Mouse (Mus musculus) limb, embryonic 11.5 days (tissue): ENCODE measurements at regions not wholly inside any gene's neighbourhood (a gene's known extent, or its start where the extent isn't known, plus 50 kb on each side); places are given as distances from the start of the nearest gene placed in this dataset.

ENCODE experiments used
- ATAC-seq: fragments of 200-750 bp; cut with Nextera tagmentation; 2 replicates; pipeline ENCODE4 v1.8.0; 2017; ENCODE audit warnings: low read depth; ENCODE audit not compliant: insufficient number of reproducible peaks, low FRiP score, low TSS enrichment
- DNase-seq: peaks from one replicate; pipeline ENCODE4 v3.0.0-alpha.2; 2015; ENCODE audit warnings: low spot score
- H3K27ac ChIP-seq: fragments of 300-500 bp; sonication (generic); replicated peaks from 2 replicates; pipeline ENCODE4 v1.5.1; 2014; ENCODE audit warnings: low read depth, mild to moderate bottlenecking, low read length
- H3K27me3 ChIP-seq: fragments of 300-500 bp; sonication (generic); 2 replicates; pipeline ENCODE4 v1.6.1; 2014; ENCODE audit warnings: mild to moderate bottlenecking, low read length, mixed read lengths; ENCODE audit not compliant: control insufficient read depth, insufficient read depth
- H3K36me3 ChIP-seq: fragments of 300-500 bp; sonication (generic); 2 replicates; pipeline ENCODE4 v1.6.1; 2014; ENCODE audit warnings: mild to moderate bottlenecking, low read length, moderate library complexity, mixed read lengths; ENCODE audit not compliant: control insufficient read depth, insufficient read depth
- H3K4me1 ChIP-seq: fragments of 300-500 bp; sonication (generic); 2 replicates; pipeline ENCODE4 v1.6.1; 2014; ENCODE audit warnings: low read length, mixed read lengths; ENCODE audit not compliant: control insufficient read depth, insufficient read depth
- H3K4me2 ChIP-seq: fragments of 300-500 bp; sonication (generic); 2 replicates; pipeline ENCODE4 v1.6.1; 2014; ENCODE audit warnings: low read depth, mild to moderate bottlenecking, moderate library complexity; ENCODE audit not compliant: severe bottlenecking
- H3K4me3 ChIP-seq: fragments of 300-500 bp; sonication (generic); 2 replicates; pipeline ENCODE4 v1.5.1; 2014; ENCODE audit warnings: low read depth, low read length
- H3K9ac ChIP-seq: fragments of 300-500 bp; sonication (generic); 2 replicates; pipeline ENCODE4 v1.6.1; 2014; ENCODE audit warnings: mild to moderate bottlenecking, low read length
- H3K9me3 ChIP-seq: fragments of 300-500 bp; sonication (generic); 2 replicates; pipeline ENCODE4 v1.6.1; 2016; ENCODE audit warnings: low read length; ENCODE audit not compliant: control insufficient read depth
- WGBS: fragments of 180-500 bp; shearing (Covaris S2); extraction: QIAGEN DNeasy Blood & Tissue Kit; methylation state at CpG from one replicate; pipeline ENCODE4 v1.1.7; 2014; 5-methylcytosine and 5-hydroxymethylcytosine counted together

DNA sequence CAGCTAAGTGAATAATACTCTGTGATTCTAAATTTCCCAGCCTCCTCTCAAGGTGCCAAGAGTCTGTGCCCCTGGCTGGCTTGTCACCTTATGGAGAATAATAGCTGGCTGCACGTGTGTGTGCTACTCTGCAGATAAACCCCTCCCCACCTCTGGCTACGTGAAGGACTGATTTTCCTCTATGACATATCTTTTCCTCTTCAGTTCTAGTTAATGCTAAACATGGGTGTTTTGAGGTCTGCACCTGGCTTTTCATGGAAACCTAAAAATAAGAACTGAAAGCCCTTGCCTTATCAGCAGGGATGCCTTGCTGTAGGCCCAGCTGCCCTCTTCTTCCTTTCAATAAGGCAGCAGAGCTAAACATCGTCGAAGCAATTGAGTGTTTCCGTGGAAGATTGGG, 321.5 kb downstream of the Gadd45g start:
- Histone ChIP-seq H3K9ac (no peak overlapping the region), H3K27me3 (no peaks in the 10 kb centered on the region), H3K9me3 (no peaks in the 10 kb centered on the region), H3K36me3 (no peaks in the 10 kb centered on the region), H3K4me2 (no peak overlapping the region), H3K27ac (no peak overlapping the region), H3K4me1 (no peaks in the 10 kb centered on the region), H3K4me3 (no peak overlapping the region)
- 82% methylated on average over 5 of the region's 5 CpGs for whole genome bisulfite sequencing
- DNase-seq, result no peak
- ATAC-seq, result no peak

DNA sequence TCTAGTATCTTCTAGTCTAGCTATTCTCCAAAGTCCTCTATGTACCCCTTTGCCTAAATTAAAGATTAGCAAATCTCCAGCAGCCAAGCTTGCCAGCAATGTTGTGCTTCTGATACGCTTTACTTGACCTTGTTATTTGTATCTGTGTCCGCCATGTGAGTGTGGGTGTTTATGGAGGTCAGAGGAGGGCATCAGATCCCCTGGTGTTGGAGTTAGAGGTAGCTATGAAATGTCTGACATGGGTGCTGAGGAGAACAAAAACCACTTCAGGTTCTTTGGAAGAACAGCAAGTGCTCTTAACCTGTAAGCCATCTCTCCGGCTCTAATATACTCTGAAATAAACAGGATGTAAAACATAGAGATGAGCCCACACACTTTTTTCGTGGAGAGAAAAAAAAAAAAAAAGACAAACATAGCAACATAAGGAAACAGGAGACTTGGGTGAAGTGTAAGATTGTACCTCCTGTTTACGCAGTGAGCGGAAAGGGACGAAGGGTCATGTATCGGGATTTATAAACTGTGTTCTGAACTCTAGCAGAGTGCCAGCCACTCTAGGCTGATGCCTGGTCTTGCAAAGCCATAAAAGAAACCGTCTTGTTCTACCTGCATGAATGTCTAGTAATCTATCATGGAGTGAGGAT, 326.3 kb downstream of the Gadd45g start:
- ATAC-seq (no peak), DNase-seq (no peak)
- Histone ChIP-seq H3K4me1 (no peaks in the 10 kb centered on the region), H3K36me3 (no peaks in the 10 kb centered on the region), H3K27me3 (no peaks in the 10 kb centered on the region), H3K9me3 (no peaks in the 10 kb centered on the region), H3K9ac (no peak overlapping the region), H3K4me3 (no peak overlapping the region), H3K4me2 (no peak overlapping the region), H3K27ac (no peak overlapping the region)
- WGBS, result 88% methylated on average over 9 of the region's 9 CpGs

DNA sequence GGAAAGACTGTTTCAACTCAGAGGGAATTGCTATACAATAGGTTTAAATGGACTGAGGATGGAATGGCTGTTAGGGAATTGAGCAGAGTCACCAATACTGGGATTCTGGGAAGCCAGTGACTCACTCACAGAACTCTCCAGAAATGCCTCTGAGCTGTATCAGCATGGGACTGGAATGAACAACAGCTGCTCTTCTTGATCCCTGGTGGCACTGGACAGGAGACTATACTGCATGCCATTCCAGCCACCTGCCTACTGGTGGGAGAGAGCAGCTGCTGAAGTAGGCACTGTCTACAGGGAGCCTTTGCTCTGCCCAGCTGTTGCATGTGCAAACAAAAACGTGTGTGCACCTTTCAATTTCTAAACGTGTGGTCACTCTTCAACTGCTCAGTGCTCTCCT, 329.2 kb downstream of the Gadd45g start:
- Histone ChIP-seq H3K36me3 (no peaks in the 10 kb centered on the region), H3K9ac (no peak overlapping the region), H3K9me3 (no peaks in the 10 kb centered on the region), H3K4me3 (no peak overlapping the region), H3K27ac (no peak overlapping the region), H3K27me3 (no peaks in the 10 kb centered on the region), H3K4me1 (no peaks in the 10 kb centered on the region), H3K4me2 (no peak overlapping the region)
- no peak for DNase-seq
- no peak for ATAC-seq
- WGBS, result 55% methylated on average over 2 of the region's 2 CpGs

DNA sequence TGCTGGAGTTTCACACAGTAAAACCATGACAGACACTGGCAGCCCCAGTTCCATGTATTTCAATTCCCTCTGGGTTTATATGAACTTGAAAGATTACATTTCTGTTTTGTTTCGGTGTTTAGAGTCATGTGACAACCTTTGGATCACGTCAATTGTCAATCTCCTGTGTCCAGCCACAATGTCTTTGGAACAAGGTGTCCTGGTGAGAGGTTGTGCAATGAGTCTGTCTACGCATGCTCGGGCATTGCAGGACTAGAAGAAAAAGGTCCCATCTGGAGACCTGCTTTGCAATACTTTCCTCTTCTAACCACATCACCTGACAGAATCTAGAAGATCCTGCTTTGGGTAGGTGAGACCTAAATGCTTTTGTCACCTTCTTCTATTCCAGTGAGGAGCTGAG, 333.5 kb downstream of the Gadd45g start:
- no peaks in the 10 kb centered on the region for H3K4me1 ChIP-seq
- ATAC-seq (no peak), DNase-seq (no peak)
- H3K4me2 ChIP-seq, result no peak overlapping the region
- H3K9me3 ChIP-seq, result no peaks in the 10 kb centered on the region
- no peak overlapping the region for H3K27ac ChIP-seq
- no peak overlapping the region for H3K9ac ChIP-seq
- no peaks in the 10 kb centered on the region for H3K27me3 ChIP-seq
- no peaks in the 10 kb centered on the region for H3K36me3 ChIP-seq
- WGBS, result 90% methylated on average over 4 of the region's 4 CpGs
- H3K4me3 ChIP-seq, result no peak overlapping the region

DNA sequence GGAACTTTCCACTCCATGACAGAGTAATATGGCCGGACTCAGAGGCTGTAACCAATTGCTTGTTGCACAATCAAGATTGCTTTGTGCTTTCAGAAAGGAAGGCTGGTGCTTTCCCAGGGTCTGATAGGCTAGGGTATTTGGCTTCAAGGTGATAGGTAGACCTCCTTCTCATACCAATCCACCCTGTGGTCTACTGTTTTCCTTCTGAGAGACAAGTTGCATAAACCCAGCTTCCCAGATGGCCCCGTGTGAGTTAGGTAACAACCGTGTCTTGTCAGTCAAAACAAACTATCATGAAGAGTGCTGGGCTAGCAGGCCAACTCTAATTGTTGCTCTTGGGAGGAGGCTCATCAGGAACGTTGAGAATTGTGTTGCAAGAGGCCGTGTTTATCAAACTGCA, 337.2 kb downstream of the Gadd45g start:
- Histone ChIP-seq H3K27me3 (no peaks in the 10 kb centered on the region), H3K4me1 (no peaks in the 10 kb centered on the region), H3K27ac (no peak overlapping the region), H3K9me3 (no peaks in the 10 kb centered on the region), H3K9ac (no peak overlapping the region), H3K36me3 (no peaks in the 10 kb centered on the region), H3K4me3 (no peak overlapping the region), H3K4me2 (no peak overlapping the region)
- DNase-seq (no peak), ATAC-seq (no peak)
- 61% methylated on average over 5 of the region's 5 CpGs for WGBS

DNA sequence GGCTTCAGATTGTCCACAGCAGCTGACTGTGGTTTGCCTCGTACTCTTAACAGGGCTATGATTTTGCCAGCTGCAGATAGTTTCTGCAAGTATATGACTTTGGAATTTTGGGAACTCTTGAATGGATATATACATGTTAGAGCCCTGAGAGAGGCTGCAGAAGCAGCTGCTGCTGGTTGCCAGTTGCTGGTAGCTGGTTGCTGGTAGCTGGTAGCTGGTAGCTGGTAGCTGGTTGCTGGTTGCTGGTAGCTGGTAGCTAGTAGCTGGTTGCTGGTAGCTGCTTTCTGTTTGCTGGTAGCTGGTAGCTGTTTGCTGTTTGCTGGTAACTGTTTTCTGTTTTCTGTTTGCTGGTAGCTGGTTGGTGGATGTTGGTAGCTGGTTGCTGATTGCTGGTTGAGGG, 339.1 kb downstream of the Gadd45g start:
- WGBS, result 68% methylated on average over 1 of the region's 1 CpGs
- ATAC-seq (no peak), DNase-seq (no peak)
- Histone ChIP-seq H3K27ac (no peak overlapping the region), H3K27me3 (no peaks in the 10 kb centered on the region), H3K36me3 (no peaks in the 10 kb centered on the region), H3K9me3 (no peaks in the 10 kb centered on the region), H3K4me2 (no peak overlapping the region), H3K9ac (no peak overlapping the region), H3K4me1 (no peaks in the 10 kb centered on the region), H3K4me3 (no peak overlapping the region)

DNA sequence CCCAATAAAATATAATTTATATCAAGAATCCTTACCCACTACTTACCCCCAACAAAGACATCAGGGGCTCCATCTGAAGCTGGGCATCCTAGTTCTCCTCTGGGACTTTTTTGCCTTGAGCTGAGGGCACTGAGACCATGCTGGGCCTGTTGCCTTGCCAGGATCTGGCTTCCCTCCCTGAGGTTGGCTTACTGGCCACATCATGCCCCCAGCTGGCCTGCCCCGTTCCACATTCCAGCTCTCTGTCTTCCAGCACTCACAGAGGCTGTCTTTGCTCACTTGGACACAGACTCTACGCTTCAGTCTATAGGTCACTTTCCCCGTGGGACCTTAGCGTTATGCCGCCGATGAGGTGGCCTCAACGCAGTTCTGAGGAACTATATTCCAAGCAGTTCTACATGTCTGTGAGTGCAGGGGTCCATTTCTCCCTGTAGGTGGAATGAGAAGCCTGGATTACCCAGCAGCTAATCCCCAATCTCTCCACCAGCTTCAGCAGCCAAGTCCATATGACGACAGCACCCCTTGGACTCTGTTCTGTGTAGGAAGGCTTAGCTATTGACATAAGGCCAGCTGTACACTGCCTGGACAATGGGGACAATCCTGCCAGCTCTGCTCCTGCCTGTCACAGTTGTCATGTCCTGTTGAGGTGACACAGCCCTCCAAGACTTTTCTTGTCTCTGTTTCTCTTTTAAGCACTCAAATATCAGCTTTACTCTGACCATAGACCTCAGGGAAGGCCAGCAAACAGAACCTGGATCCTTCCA, 341.5 kb downstream of the Gadd45g start:
- WGBS, result 87% methylated on average over 8 of the region's 8 CpGs
- no peak overlapping the region for H3K9ac ChIP-seq
- no peak for ATAC-seq

GRCm38 (mm10) chr13:52188605-52189003, 342.1 kb downstream of the Gadd45g start:
- Histone ChIP-seq H3K4me2 (no peak overlapping the region), H3K27ac (no peak overlapping the region), H3K4me1 (no peaks in the 10 kb centered on the region), H3K9me3 (no peaks in the 10 kb centered on the region), H3K4me3 (no peak overlapping the region), H3K9ac (no peak overlapping the region), H3K27me3 (no peaks in the 10 kb centered on the region), H3K36me3 (no peaks in the 10 kb centered on the region)
- no peak for ATAC-seq
- DNase-seq, result no peak
- 82% methylated on average over 2 of the region's 2 CpGs for WGBS

More for the DNA sequence above, 341.5 kb downstream of the Gadd45g start:
- no peaks in the 10 kb centered on the region for H3K27me3 ChIP-seq
- no peak overlapping the region for H3K4me3 ChIP-seq
- H3K4me2 ChIP-seq, result no peak overlapping the region
- H3K36me3 ChIP-seq, result no peaks in the 10 kb centered on the region
- H3K9me3 ChIP-seq, result no peaks in the 10 kb centered on the region
- H3K27ac ChIP-seq, result no peak overlapping the region
- no peak for DNase-seq
- H3K4me1 ChIP-seq, result no peaks in the 10 kb centered on the region
